Mouse (Mus musculus): ENCODE results near the gene Podnl1. TPM values are rescaled to one million over a fixed set of nuclear protein-coding genes. Genes with fewer than 3 reads are reported as not detected.

Gene Podnl1
- total RNA-seq (2021): under 1 TPM; 0.33 to 0.35 TPM
- long read RNA-seq, experiment 1: 0 reads
- long read RNA-seq, experiment 2, partial matches to known transcripts: 0 of 1 reads
- long read RNA-seq, experiment 2, other reads (novel, unspliced or antisense): 0 of 1 reads

DNA sequence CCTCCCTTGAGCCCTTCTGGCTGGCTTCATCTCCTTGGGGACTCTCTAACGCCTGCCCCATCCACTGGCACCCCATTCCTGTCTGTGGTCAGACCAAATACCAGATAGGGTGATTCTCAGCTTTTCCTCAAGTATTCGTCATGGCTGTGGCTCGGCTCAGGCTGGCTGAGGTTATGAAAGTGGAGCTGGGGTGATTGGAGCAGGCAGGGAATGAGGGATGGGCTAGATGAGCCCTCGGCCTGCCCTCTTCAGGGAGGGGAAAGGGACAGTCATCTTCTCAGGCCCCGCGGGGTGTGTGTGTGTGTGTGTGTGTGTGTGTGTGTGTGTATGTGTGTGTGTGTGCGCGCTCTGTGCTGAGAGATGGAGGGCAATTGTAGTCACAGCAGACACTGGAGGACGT is at the start of gene Podnl1:
TSS of gene Podnl1 (plus strand) at position 334 of the 400 bp plus-strand sequence.
- DNase-seq (ENCODE audit: low spot score in 2 of 2): no peak

DNA sequence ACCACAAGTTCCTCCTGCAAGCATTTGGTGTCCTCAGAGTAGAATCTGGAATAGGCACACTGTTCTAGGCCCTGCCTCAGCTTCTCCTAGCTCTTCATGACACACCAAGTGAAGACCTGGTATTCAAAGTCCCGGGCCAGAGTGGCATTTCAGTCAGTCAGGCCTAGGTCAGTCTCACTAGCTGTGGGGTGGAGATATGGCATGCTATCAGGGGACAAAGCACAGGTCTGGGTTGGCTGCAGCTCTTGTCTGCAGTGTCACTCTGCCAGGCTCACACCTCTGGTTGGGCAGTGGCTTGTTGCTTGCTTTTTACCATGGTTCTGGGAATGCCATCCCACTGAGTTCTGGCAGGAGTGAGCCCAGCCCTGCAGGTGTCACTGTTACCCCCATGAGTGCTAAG is 49.4 kb upstream of the Podnl1 start:
- no peak for DNase-seq (ENCODE audit: low spot score in 2 of 2)

GRCm38 (mm10) chr8:84076849-84077248 is 48.9 kb upstream of the Podnl1 start:
- DNase-seq (ENCODE audit: low spot score in 2 of 2): no peak

DNA sequence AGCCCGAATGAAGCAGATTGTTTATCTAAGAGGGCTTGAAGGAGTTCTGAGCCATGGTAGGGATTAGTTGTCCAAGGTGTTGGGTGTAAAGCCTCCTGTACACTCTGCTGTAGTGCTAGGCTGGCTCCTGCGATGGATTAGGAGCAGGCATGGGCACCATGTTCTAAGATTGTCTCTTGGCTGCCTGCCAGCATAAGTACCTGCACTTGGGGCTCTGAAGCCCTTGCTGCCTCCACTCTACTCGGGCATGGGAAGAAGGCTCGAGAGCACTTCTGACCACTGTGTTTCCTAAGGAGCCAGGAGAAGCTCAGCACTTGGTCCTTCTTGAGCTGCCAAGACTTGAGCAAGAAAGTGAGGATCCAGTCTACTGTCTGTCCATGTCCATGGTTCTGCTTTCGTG is 46.6 kb upstream of the Podnl1 start:
- no peak for DNase-seq (ENCODE audit: low spot score in 2 of 2)

DNA sequence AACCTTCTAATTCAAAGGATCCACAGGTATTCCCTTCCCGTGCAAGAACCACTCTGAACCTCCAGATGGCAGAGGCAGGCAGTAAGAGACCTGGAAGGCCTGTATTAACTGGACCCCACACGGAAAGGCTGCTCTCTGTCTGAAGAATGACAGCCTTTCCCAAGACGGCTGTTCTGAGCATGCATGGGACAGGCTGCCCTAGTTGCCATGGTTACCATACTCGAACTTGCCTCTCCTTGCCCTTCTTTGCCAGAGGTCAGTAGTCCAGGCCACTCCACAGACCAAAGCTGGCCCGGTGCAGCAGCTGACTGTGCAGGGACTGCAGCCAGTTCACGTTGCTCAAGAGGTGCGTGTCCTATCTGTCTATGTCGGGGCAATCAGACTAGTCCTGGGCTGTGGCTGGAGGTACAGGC is 42.0 kb upstream of the Podnl1 start:
- DNase-seq (ENCODE audit: low spot score in 2 of 2): no peak

- no peak for DNase-seq (ENCODE audit: low spot score in 2 of 2)
Observed at GRCm38 (mm10) chr8:84084341-84085115, 41.3 kb upstream of the Podnl1 start.

DNA sequence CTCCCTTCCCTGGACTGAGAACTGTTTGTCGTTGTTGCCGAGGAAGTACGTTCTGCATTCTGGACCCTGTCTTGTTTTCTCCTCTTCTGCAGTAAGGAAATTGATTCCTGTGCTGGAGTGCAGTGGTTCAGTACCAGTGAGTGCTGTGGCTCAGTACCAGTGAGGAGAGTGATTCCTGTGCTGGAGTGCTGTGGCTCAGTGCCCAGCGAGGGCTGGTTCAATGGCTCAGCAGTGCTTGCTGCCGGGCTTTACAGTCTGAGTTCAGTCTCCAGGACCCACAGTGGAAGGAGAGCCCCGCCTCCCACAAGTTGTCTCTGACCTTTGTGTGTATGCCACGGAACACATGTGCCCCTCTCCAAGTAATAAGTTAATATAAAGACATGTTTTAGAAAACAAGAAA is 38.6 kb upstream of the Podnl1 start:
- no peak for DNase-seq (ENCODE audit: low spot score in 2 of 2)

GRCm38 (mm10) chr8:84087821-84088220 is 38.0 kb upstream of the Podnl1 start:
- DNase-seq (ENCODE audit: low spot score in 2 of 2): no peak

DNA sequence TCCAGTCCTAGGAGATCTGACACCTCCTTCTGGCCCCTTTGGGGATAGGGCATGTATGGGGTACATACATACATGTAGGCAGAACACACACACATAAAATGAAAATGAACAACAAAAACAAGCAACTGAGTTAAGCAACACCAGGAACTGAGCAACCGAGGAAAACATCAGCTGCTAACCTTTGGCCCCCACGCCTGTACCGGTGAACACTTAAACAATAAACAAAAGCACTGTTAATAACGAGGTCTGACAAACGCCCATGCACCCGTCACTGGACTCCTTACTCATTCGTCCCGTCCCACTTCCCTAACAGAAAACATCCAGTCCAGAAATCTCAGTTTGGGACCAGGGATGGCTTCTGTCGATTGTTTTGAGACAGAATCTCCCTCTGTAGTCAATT is 36.5 kb upstream of the Podnl1 start:
- DNase-seq (ENCODE audit: low spot score in 2 of 2): no peak

DNA sequence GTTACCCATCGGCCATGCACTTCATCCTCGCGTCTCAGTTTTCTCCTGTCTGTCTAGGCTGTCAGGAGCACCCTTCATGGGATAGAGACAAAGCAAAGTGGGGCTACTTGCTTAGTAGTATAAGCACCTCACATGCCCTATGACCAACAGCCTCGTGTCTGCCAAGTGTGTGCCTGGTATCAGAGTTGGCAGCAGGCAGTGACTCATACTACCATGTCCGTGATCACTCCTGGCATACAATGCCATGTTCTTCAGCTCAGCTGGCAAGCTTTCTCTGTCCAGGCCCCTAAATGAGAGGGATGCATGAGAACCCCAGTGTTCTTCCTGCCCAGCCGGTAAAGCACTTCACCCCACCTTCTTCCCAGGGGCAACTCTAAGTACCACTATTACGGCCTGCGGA is 35.2 kb upstream of the Podnl1 start:
- DNase-seq (ENCODE audit: low spot score in 2 of 2): no peak

DNA sequence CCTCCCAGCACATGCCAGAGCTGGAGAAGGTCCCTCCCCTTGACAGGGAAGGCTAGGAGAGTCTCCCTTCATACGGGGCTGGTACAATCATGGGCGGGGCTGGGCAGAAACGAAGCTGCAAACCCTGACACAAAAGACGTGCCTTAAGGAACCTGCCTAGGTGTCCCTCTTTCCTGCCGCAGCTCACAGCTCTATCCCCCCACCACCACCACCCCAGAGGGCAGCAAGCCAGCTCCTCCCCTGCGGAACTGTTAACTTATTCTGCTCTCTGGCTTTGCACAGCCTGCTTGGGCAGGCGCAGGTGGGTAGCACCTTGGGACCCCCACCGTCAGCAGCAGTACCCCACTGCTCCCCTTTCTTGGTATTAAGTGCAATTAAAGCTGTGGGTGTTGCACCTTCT is 29.7 kb upstream of the Podnl1 start:
- DNase-seq (ENCODE audit: low spot score in 2 of 2): no peak

DNA sequence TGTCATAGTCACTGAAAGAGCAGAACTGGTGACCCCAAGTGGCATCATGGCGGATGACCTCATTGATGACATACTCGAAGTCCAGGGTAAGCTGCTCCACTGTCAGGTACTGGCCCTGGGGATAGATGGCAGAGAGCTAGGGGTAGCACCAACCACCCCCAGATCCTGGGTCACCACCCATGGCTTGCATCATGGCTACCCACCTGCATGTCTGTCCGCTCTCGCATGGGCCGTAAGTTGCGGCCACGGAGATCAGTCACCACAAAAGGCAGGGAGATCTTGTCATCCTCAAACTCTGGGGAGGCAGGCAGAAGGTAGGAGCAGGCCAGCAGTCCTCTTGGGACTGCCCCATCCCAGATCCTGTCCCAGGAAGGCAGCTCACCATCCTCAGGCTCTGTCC is 27.4 kb upstream of the Podnl1 start:
- no peak for DNase-seq (ENCODE audit: low spot score in 2 of 2)

- no peak for DNase-seq (ENCODE audit: low spot score in 2 of 2)
Observed at GRCm38 (mm10) chr8:84101476-84102270, 24.1 kb upstream of the Podnl1 start.

- no peak for DNase-seq (ENCODE audit: low spot score in 2 of 2)
Observed at GRCm38 (mm10) chr8:84103601-84104000, 22.2 kb upstream of the Podnl1 start.

DNA sequence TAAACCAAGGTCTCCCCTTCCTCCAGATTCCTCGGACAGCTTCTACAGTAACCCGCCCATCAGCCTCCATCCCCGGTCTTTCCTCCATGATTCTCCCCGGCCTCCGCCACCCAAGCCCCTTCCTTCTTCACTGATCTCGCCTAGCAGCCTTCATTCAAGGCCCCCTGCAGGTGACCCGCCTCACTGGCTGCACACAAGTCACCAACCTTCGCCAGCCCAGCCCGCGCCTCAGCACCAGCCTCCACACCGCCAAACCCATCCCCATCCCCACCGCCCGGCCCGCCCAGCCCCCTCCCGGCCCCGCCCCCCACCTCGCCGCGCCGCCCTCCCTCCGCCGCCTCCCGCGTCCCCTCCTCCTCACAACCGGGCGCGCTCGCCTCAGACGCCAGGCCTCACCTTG is 21.6 kb upstream of the Podnl1 start:
- DNase-seq (ENCODE audit: low spot score in 2 of 2): no peak

GRCm38 (mm10) chr8:84104697-84105609 is 20.8 kb upstream of the Podnl1 start, which contains the start of gene Dcaf15:
Gene Dcaf15 (minus strand): TSS chr8:84104768.
- peak; percentile 90 to 94 for DNase-seq (ENCODE audit: low spot score in 2 of 2)

- DNase-seq (ENCODE audit: low spot score in 2 of 2): no peak
Observed at GRCm38 (mm10) chr8:84105676-84106075, 20.1 kb upstream of the Podnl1 start.

- no peak for DNase-seq (ENCODE audit: low spot score in 2 of 2)
Observed at GRCm38 (mm10) chr8:84106216-84107040, 19.4 kb upstream of the Podnl1 start.

DNA sequence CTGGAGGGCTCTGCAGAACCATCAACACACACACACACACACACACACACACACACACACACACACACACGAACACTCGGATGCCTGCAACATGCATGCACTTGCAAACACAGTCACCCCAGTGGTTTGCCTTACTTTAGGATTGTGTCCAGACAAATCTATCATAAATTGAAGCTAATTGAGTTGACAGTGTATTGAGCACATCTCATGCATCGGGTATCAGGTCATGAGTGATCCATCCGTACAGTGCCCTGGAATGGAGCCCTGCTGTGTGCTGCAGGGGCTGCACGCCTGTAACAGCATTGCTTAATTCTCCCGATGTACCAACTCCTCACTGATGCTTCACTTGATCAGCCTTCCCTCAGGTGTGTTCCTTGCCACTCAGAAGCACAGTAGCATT is 10.1 kb upstream of the Podnl1 start:
- DNase-seq (ENCODE audit: low spot score in 2 of 2): no peak

GRCm38 (mm10) chr8:84122151-84122550 is 3.6 kb upstream of the Podnl1 start:
- no peak for DNase-seq (ENCODE audit: low spot score in 2 of 2)

Measured in adrenal gland, adult 18-20 months (tissue).